Mouse (Mus musculus) testis, adult 2 months (tissue): ENCODE measurements around the gene Fnd3c2.

Experiments used
- CTCF ChIP-seq: fragments of 200-500 bp; IDR thresholded peaks from 2 replicates; pipeline ENCODE4 v1.5.1; 2012; ENCODE audit warnings: low read depth, mild to moderate bottlenecking, inconsistent platforms, low read length, moderate library complexity; ENCODE audit not compliant: control insufficient read depth, insufficient read depth, insufficient replicate concordance
- POLR2A ChIP-seq: fragments of 200-500 bp; IDR thresholded peaks from 2 replicates; pipeline ENCODE4 v1.6.1; 2012; ENCODE audit warnings: low read depth, mild to moderate bottlenecking, inconsistent platforms, low read length, moderate library complexity; ENCODE audit not compliant: control insufficient read depth

- no peak for TF ChIP-seq POLR2A
- TF ChIP-seq CTCF = no peak
Measured at GRCm38 (mm10) chrX:106185706-106186105, 69.5 kb downstream of the Fnd3c2 start.
